Mouse (Mus musculus) midbrain, embryonic 14.5 days (tissue): Measurements from ENCODE around the gene Krt222. TPM values are rescaled to one million over a fixed set of nuclear protein-coding genes. Genes with fewer than 3 reads are reported as not detected.

ENCODE experiments used
- ATAC-seq: fragments of 200-750 bp; cut with Nextera tagmentation; 2 replicates; pipeline ENCODE4 v1.8.0; 2017; ENCODE audit warnings: moderate number of reproducible peaks, moderate library complexity; ENCODE audit not compliant: low FRiP score, low TSS enrichment
- DNase-seq: peaks from one replicate; pipeline ENCODE4 v3.0.0-alpha.2; 2015
- H3K27ac ChIP-seq: fragments of 300-500 bp; sonication (generic); replicated peaks from 2 replicates; pipeline ENCODE4 v1.5.1; 2014; ENCODE audit warnings: mild to moderate bottlenecking, low read depth, low read length, moderate library complexity
- H3K27me3 ChIP-seq: fragments of 300-500 bp; sonication (generic); 2 replicates; pipeline ENCODE4 v1.6.1; 2014; ENCODE audit warnings: low read length, control low read depth, mixed read lengths; ENCODE audit not compliant: control insufficient read depth, insufficient read depth
- H3K36me3 ChIP-seq: fragments of 300-500 bp; sonication (generic); 2 replicates; pipeline ENCODE4 v1.6.1; 2014; ENCODE audit warnings: low read length, control low read depth; ENCODE audit not compliant: control insufficient read depth, insufficient read depth
- H3K4me1 ChIP-seq: fragments of 300-500 bp; sonication (generic); 2 replicates; pipeline ENCODE4 v1.6.1; 2014; ENCODE audit warnings: mild to moderate bottlenecking, antibody characterized with exemption, low read length, control low read depth; ENCODE audit not compliant: control insufficient read depth, insufficient read depth
- H3K4me2 ChIP-seq: fragments of 300-500 bp; sonication (generic); 2 replicates; pipeline ENCODE4 v1.6.1; 2014; ENCODE audit warnings: mild to moderate bottlenecking, low read length, moderate library complexity
- H3K4me3 ChIP-seq: fragments of 300-500 bp; sonication (generic); replicated peaks from 2 replicates; pipeline ENCODE4 v1.5.1; 2014; ENCODE audit warnings: low read depth, low read length
- H3K9ac ChIP-seq: fragments of 300-500 bp; sonication (generic); replicated peaks from 2 replicates; pipeline ENCODE4 v1.6.1; 2014; ENCODE audit warnings: mild to moderate bottlenecking, low read length, moderate library complexity
- H3K9me3 ChIP-seq: fragments of 300-500 bp; sonication (generic); 2 replicates; pipeline ENCODE4 v1.6.1; 2016; ENCODE audit warnings: low read length, control low read depth, mixed read lengths; ENCODE audit not compliant: control insufficient read depth
- WGBS: fragments of 180-500 bp; shearing (Covaris S2); extraction: QIAGEN DNeasy Blood & Tissue Kit; methylation state at CpG from one replicate; pipeline ENCODE4 v1.1.7; 2014; 5-methylcytosine and 5-hydroxymethylcytosine counted together
- polyA plus RNA-seq: library from polyadenylated mRNA; unstranded; fragments of >200 nt; fragmentation: Nextera tagmentation; extraction: Ambion mirVana; gene quantifications from 2 replicates; pipeline ENCODE4 v1.2.1, GENCODE M21; 2014

Krt222 gene
- polyA plus RNA-seq, 1 experiment from 2014 or later = 6.9 TPM

DNA sequence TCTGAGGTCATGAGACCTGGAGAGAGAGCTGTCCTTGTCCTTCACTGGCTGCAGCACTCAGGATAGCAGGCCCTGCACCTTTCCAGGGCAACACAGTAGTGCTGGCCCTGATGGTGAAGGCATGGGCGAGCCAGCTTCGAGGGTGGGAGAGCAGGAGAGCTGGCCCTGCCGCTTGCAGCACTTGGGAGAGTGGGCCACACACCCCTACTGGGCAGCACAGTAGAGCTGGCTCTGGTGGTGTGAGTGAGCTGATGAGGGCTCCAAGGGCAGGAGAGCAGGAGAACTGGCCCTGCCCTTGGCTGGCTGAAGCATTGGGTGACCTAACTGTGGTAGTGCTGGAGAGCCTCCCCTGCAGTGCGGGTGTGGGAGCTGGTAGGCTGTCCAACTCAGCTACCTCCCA, 28.8 kb upstream of the Krt222 start:
- Histone ChIP-seq H3K36me3 (no peaks in the 10 kb centered on the region), H3K4me3 (no peak overlapping the region), H3K4me1 (no peaks in the 10 kb centered on the region), H3K27me3 (no peaks in the 10 kb centered on the region), H3K27ac (no peak overlapping the region), H3K9me3 (no peaks in the 10 kb centered on the region), H3K9ac (no peak overlapping the region), H3K4me2 (no peak overlapping the region)
- ATAC-seq (no peak), DNase-seq (no peak)
- 95% methylated on average over 4 of the region's 4 CpGs for WGBS

DNA sequence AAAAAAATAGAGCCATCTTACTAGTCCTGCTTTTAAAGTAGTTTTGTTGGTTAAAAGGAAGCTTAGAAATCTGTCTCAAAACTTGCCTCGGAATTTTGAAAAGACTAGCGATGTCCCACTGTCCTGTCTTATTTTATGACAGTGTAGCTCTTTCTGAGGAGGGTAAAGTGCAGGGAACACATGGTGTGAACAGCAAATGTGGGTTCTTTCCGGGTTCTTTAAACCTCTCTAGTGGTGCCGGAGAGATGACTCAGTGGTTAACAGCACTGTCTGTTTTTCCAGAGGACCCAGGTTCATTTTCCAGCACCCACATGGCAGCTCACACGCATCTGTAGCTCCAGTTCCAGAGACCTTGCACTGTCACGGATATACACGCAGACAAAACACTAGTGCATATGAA, 25.3 kb upstream of the Krt222 start:
- ATAC-seq (no peak), DNase-seq (no peak)
- Histone ChIP-seq H3K36me3 (no peaks in the 10 kb centered on the region), H3K9ac (no peak overlapping the region), H3K4me2 (no peak overlapping the region), H3K4me3 (no peak overlapping the region), H3K27me3 (no peaks in the 10 kb centered on the region), H3K4me1 (no peaks in the 10 kb centered on the region), H3K27ac (no peak overlapping the region), H3K9me3 (no peaks in the 10 kb centered on the region)
- WGBS = 84% methylated on average over 7 of the region's 7 CpGs

DNA sequence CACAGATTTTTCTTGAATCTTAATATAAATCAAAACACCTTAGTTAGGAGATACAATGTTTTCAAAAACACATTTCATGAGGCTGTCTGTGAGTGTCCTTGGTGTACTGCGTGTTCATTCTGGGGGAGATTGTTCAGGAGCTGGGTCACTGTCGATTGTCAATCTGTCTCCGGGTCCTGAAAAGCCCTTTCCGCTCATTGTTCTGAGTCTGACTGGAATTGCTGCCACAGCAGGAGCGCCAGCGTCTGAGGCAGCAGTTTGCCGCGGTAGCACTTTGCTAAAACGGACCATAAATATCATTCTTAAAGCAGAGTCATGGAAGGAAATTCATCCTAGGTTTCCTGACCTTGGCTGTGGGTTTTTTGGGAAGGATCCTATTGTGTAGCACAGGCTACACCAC, 21.9 kb upstream of the Krt222 start:
- ATAC-seq (no peak), DNase-seq (peak; percentile 33)
- Histone ChIP-seq H3K9ac (no peak overlapping the region), H3K27ac (no peak overlapping the region), H3K36me3 (no peaks in the 10 kb centered on the region), H3K4me3 (no peak overlapping the region), H3K27me3 (no peaks in the 10 kb centered on the region), H3K4me1 (no peaks in the 10 kb centered on the region), H3K9me3 (no peaks in the 10 kb centered on the region), H3K4me2 (no peak overlapping the region)
- 20% methylated on average over 9 of the region's 9 CpGs for WGBS

DNA sequence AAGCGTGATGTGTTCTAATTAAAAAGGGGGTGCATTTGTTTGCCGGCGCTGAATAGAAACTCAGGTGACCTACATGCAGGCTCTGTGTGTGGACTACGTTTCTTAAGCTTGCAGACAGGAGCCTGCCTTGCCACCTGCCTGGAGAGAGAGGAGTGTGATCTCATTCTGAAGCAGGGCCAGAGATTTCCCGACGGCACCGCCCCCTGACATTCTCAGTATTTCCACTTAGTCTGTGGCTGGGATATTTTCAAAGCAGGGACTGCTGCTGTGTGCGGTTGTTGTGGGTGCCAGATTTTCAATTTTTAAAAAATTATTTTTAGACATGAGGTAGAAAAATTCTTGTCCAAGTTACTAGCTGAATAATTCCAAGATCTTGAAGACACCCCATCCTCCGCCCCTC, 21.3 kb upstream of the Krt222 start:
- Histone ChIP-seq H3K9ac (no peak overlapping the region), H3K27ac (no peak overlapping the region), H3K4me2 (no peak overlapping the region), H3K4me3 (no peak overlapping the region), H3K27me3 (no peaks in the 10 kb centered on the region), H3K36me3 (no peaks in the 10 kb centered on the region), H3K4me1 (no peaks in the 10 kb centered on the region), H3K9me3 (no peaks in the 10 kb centered on the region)
- ATAC-seq (no peak), DNase-seq (no peak)
- WGBS = 73% methylated on average over 9 of the region's 9 CpGs

DNA sequence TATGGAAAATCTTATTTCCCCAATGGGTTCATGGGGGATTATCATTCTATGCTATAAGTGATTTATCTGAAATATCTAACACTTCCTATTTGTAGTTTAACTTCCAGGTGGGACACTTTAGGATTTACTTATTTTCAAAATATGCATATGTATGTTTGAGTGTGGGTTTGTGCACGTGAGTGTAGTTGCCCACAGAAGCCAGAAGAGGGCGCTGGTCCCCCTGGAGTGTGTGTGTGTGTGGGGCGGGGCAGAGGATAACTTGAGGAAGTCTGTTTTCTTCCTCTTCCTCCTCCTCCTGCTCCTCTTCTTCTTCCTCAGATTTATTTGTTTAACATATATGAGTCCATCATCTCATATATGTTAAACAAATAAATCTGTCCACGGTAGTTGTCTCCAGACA, 12.3 kb upstream of the Krt222 start:
- DNase-seq = no peak
- no peak overlapping the region for H3K4me3 ChIP-seq
- no peak overlapping the region for H3K4me2 ChIP-seq
- no peak overlapping the region for H3K27ac ChIP-seq
- H3K4me1 ChIP-seq = no peaks in the 10 kb centered on the region
- WGBS = 82% methylated on average over 4 of the region's 4 CpGs
- H3K9ac ChIP-seq = no peak overlapping the region
- no peaks in the 10 kb centered on the region for H3K27me3 ChIP-seq
- no peaks in the 10 kb centered on the region for H3K9me3 ChIP-seq
- ATAC-seq = no peak
- no peaks in the 10 kb centered on the region for H3K36me3 ChIP-seq

DNA sequence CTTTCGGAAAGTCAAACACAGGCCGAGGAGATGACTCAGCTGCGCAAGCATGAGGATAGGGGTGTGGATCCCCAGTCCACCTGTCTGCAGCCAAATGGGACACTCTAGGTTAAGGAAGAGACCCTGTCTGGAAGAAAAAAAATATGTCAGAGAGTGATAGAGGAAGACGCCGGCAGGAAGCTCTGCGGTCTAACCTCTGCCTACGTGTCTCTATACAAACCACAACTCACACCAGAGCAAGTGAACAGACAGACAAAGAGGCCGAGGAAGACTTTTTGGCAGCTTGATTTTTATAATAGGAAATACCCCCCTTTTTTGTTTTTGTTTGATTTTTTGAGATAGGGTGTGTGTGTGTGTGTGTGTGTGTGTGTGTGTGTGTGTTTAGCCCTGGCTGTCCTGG, 11.4 kb upstream of the Krt222 start:
- WGBS = 97% methylated on average over 8 of the region's 8 CpGs
- no peak for ATAC-seq

DNA sequence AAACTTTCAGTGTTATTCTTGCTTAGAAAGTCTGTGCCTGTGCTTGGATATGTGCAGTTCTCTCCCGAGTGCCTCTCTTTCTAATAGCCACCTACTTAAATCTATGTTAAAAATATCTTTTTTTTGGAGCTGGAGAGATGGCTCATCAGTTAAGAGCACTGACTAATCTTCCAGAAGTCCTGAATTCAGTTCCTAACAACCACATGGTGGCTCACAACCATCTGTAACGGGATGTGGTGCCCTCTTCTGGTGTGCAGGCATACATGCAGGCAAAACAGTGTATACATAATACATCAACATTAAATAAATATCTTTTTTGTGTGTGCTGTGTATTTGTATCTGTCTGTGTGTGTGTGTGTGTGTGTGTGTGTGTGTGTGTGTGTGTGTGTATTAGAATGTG, 10.0 kb upstream of the Krt222 start:
- no peak overlapping the region for H3K4me2 ChIP-seq
- no peaks in the 10 kb centered on the region for H3K27me3 ChIP-seq
- DNase-seq (no peak), ATAC-seq (no peak)
- H3K36me3 ChIP-seq = no peaks in the 10 kb centered on the region
- no peaks in the 10 kb centered on the region for H3K4me1 ChIP-seq
- H3K4me3 ChIP-seq = no peak overlapping the region
- no peak overlapping the region for H3K9ac ChIP-seq
- 61% methylated on average over 2 of the region's 2 CpGs for WGBS
- H3K9me3 ChIP-seq = no peaks in the 10 kb centered on the region
- H3K27ac ChIP-seq = no peak overlapping the region

More for the DNA sequence above, 11.4 kb upstream of the Krt222 start:
- H3K4me1 ChIP-seq = no peaks in the 10 kb centered on the region
- H3K9me3 ChIP-seq = no peaks in the 10 kb centered on the region
- H3K4me2 ChIP-seq = no peak overlapping the region
- no peaks in the 10 kb centered on the region for H3K36me3 ChIP-seq
- H3K27ac ChIP-seq = no peak overlapping the region
- no peaks in the 10 kb centered on the region for H3K27me3 ChIP-seq
- no peak overlapping the region for H3K4me3 ChIP-seq
- no peak for DNase-seq
- no peak overlapping the region for H3K9ac ChIP-seq

DNA sequence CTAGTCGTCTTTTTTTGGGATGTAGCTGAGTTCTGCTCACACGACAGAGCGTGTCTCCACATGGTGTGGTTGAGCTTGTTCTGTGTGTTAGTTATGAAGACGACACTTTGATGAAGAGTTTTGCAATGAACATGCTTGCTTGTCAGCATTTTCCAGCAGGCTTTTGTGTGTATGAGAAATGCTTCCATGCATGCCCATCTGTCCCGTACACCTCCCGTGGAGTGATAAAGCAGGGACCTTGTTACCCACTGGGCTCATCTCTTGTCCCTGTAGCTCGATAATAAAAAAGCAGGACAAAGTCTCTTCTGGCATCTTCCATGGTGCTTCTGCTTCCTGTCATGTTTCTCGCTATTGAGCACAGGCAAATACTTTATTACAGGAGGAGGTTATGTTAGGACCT, 8.8 kb upstream of the Krt222 start:
- Histone ChIP-seq H3K9ac (no peak overlapping the region), H3K9me3 (no peaks in the 10 kb centered on the region), H3K4me2 (no peak overlapping the region), H3K36me3 (no peaks in the 10 kb centered on the region), H3K4me3 (no peak overlapping the region), H3K27ac (no peak overlapping the region), H3K4me1 (no peaks in the 10 kb centered on the region), H3K27me3 (no peaks in the 10 kb centered on the region)
- DNase-seq = no peak
- 55% methylated on average over 8 of the region's 8 CpGs for WGBS
- no peak for ATAC-seq

DNA sequence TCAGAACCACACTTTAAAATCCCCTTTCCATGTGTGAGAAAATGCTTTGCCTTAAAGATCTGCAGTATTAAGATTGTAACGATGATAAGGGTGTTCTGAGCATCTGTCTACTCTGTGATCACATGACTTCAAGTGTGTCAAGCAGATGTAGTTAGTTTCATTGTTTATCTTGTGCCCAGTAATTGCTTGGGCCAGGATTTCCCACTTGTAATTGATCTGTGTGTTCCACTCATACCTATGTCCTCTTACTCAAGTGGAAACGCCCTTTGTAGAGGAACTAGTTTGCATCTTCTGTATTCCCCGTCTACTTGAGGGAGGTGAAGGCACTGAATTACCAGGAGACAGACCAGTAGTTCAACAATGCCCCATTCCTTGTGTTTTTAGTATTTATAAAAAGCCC, 6.8 kb upstream of the Krt222 start:
- WGBS = 84% methylated on average over 3 of the region's 3 CpGs
- no peak for ATAC-seq
- Histone ChIP-seq H3K9me3 (no peaks in the 10 kb centered on the region), H3K9ac (no peak overlapping the region), H3K4me2 (no peak overlapping the region), H3K4me3 (no peak overlapping the region), H3K27me3 (no peaks in the 10 kb centered on the region), H3K4me1 (no peaks in the 10 kb centered on the region), H3K36me3 (no peaks in the 10 kb centered on the region), H3K27ac (no peak overlapping the region)
- no peak for DNase-seq
